Mouse (Mus musculus): Measurements from ENCODE around the gene Cldn18. TPM values are rescaled to one million over a fixed set of nuclear protein-coding genes. Genes with fewer than 3 reads are reported as not detected.
A peak's percentile ranks its signal among the peaks of the same experiment; 100 is the strongest.

The Cldn18 gene
- polyA plus RNA-seq, 1 experiment from 2014 or later: 6.1 TPM

GRCm38 (mm10) chr9:99681980-99682570, 35.0 kb downstream of the Cldn18 start:
- Histone ChIP-seq H3K4me3 (peak overlapping the region; percentile 22), H3K9ac (no peak overlapping the region), H3K4me1 (replicated peaks) (peaks cover 10% of the 10 kb centered on the region; the same call in 1 of the 2 replicates), H3K27me3 (no peaks in the 10 kb centered on the region), H3K36me3 (no peaks in the 10 kb centered on the region), H3K4me2 (peak overlapping the region; percentile 58), H3K27ac (peak overlapping the region; percentile 38), H3K9me3 (replicated peaks) (no peaks in the 10 kb centered on the region)
- ATAC-seq (replicated peaks; ENCODE audit: insufficient number of reproducible peaks, insufficient read depth, low FRiP score, low read depth): peak; percentile 27; the same call in 1 of the 2 replicates
- WGBS: 38% methylated on average over 21 of the region's 21 CpGs

GRCm38 (mm10) chr9:99675714-99676113, 41.4 kb downstream of the Cldn18 start:
- Histone ChIP-seq H3K9ac (no peak overlapping the region), H3K27me3 (no peaks in the 10 kb centered on the region), H3K36me3 (no peaks in the 10 kb centered on the region), H3K4me2 (no peak overlapping the region), H3K4me1 (replicated peaks) (no peaks in the 10 kb centered on the region), H3K4me3 (no peak overlapping the region), H3K9me3 (replicated peaks) (no peaks in the 10 kb centered on the region), H3K27ac (no peak overlapping the region)
- 89% methylated on average over 3 of the region's 3 CpGs for WGBS
- ATAC-seq (replicated peaks; ENCODE audit: insufficient number of reproducible peaks, insufficient read depth, low FRiP score, low read depth): no peak

- ATAC-seq (replicated peaks; ENCODE audit: insufficient number of reproducible peaks, insufficient read depth, low FRiP score, low read depth): no peak
Observed at GRCm38 (mm10) chr9:99671603-99672002, 45.5 kb downstream of the Cldn18 start.

GRCm38 (mm10) chr9:99667596-99667995, 49.5 kb downstream of the Cldn18 start:
- H3K27ac ChIP-seq: no peak overlapping the region
- H3K4me1 ChIP-seq (replicated peaks): no peaks in the 10 kb centered on the region
- H3K36me3 ChIP-seq: peaks cover 60% of the 10 kb centered on the region
- no peak for ATAC-seq (replicated peaks; ENCODE audit: insufficient number of reproducible peaks, insufficient read depth, low FRiP score, low read depth)
- no peak overlapping the region for H3K4me2 ChIP-seq
- H3K9ac ChIP-seq: no peak overlapping the region
- H3K27me3 ChIP-seq: no peaks in the 10 kb centered on the region
- no peak overlapping the region for H3K4me3 ChIP-seq
- no peaks in the 10 kb centered on the region for H3K9me3 ChIP-seq (replicated peaks)
- 82% methylated on average over 8 of the region's 8 CpGs for WGBS

More at GRCm38 (mm10) chr9:99671603-99672002, 45.5 kb downstream of the Cldn18 start:
- 41% methylated on average over 2 of the region's 2 CpGs for WGBS
- Histone ChIP-seq H3K4me2 (no peak overlapping the region), H3K27me3 (no peaks in the 10 kb centered on the region), H3K9me3 (replicated peaks) (no peaks in the 10 kb centered on the region), H3K9ac (no peak overlapping the region), H3K27ac (no peak overlapping the region), H3K4me1 (replicated peaks) (no peaks in the 10 kb centered on the region), H3K4me3 (no peak overlapping the region), H3K36me3 (peaks cover 33% of the 10 kb centered on the region)

- no peaks in the 10 kb centered on the region for H3K27me3 ChIP-seq
- H3K9ac ChIP-seq: no peak overlapping the region
- H3K27ac ChIP-seq: no peak overlapping the region
- no peak; the same call in 1 of the 2 replicates for ATAC-seq (replicated peaks; ENCODE audit: insufficient number of reproducible peaks, insufficient read depth, low FRiP score, low read depth)
- no peak overlapping the region for H3K4me3 ChIP-seq
- H3K4me2 ChIP-seq: no peak overlapping the region
- H3K36me3 ChIP-seq: peaks cover 38% of the 10 kb centered on the region
- no peaks in the 10 kb centered on the region for H3K9me3 ChIP-seq (replicated peaks)
- 87% methylated on average over 10 of the region's 10 CpGs for WGBS
- peaks cover 5% of the 10 kb centered on the region; the same call in 1 of the 2 replicates for H3K4me1 ChIP-seq (replicated peaks)
Observed at GRCm38 (mm10) chr9:99662887-99663286, 54.2 kb downstream of the Cldn18 start.

GRCm38 (mm10) chr9:99662406-99662805, 54.7 kb downstream of the Cldn18 start:
- H3K4me2 ChIP-seq: no peak overlapping the region
- no peaks in the 10 kb centered on the region for H3K27me3 ChIP-seq
- 23% methylated on average over 7 of the region's 7 CpGs for WGBS
- no peak overlapping the region for H3K9ac ChIP-seq
- no peak for ATAC-seq (replicated peaks; ENCODE audit: insufficient number of reproducible peaks, insufficient read depth, low FRiP score, low read depth)
- no peak overlapping the region for H3K4me3 ChIP-seq
- H3K9me3 ChIP-seq (replicated peaks): no peaks in the 10 kb centered on the region
- peaks cover 5% of the 10 kb centered on the region; the same call in 1 of the 2 replicates for H3K4me1 ChIP-seq (replicated peaks)
- peaks cover 33% of the 10 kb centered on the region for H3K36me3 ChIP-seq
- peak overlapping the region; percentile 48; the same call in 1 of the 2 replicates for H3K27ac ChIP-seq

- Histone ChIP-seq H3K27ac (peak overlapping the region; percentile 48; the same call in 1 of the 2 replicates), H3K4me1 (replicated peaks) (peaks cover 5% of the 10 kb centered on the region; the same call in 1 of the 2 replicates), H3K4me3 (no peak overlapping the region), H3K4me2 (no peak overlapping the region), H3K9me3 (replicated peaks) (no peaks in the 10 kb centered on the region), H3K9ac (no peak overlapping the region), H3K27me3 (no peaks in the 10 kb centered on the region), H3K36me3 (peaks cover 33% of the 10 kb centered on the region)
- no peak for ATAC-seq (replicated peaks; ENCODE audit: insufficient number of reproducible peaks, insufficient read depth, low FRiP score, low read depth)
- 71% methylated on average over 16 of the region's 16 CpGs for WGBS
Observed at GRCm38 (mm10) chr9:99661606-99662166, 55.4 kb downstream of the Cldn18 start.

- Histone ChIP-seq H3K4me3 (no peak overlapping the region), H3K27ac (no peak overlapping the region), H3K27me3 (no peaks in the 10 kb centered on the region), H3K4me1 (replicated peaks) (peaks cover 5% of the 10 kb centered on the region; the same call in 1 of the 2 replicates), H3K36me3 (peaks cover 33% of the 10 kb centered on the region), H3K9me3 (replicated peaks) (no peaks in the 10 kb centered on the region), H3K4me2 (no peak overlapping the region), H3K9ac (no peak overlapping the region)
- WGBS: 59% methylated on average over 10 of the region's 10 CpGs
- ATAC-seq (replicated peaks; ENCODE audit: insufficient number of reproducible peaks, insufficient read depth, low FRiP score, low read depth): no peak
Observed at GRCm38 (mm10) chr9:99660756-99661155, 56.3 kb downstream of the Cldn18 start.

GRCm38 (mm10) chr9:99646102-99646501, 71.0 kb downstream of the Cldn18 start:
- no peaks in the 10 kb centered on the region for H3K9me3 ChIP-seq (replicated peaks)
- H3K27me3 ChIP-seq: no peaks in the 10 kb centered on the region
- peaks cover 48% of the 10 kb centered on the region for H3K36me3 ChIP-seq
- no peak overlapping the region for H3K9ac ChIP-seq
- no peak for ATAC-seq (replicated peaks; ENCODE audit: insufficient number of reproducible peaks, insufficient read depth, low FRiP score, low read depth)
- no peaks in the 10 kb centered on the region for H3K4me1 ChIP-seq (replicated peaks)
- no peak overlapping the region for H3K4me3 ChIP-seq
- H3K4me2 ChIP-seq: no peak overlapping the region
- H3K27ac ChIP-seq: no peak overlapping the region
- WGBS: 85% methylated on average over 6 of the region's 6 CpGs

GRCm38 (mm10) chr9:99645416-99645815, 71.7 kb downstream of the Cldn18 start:
- Histone ChIP-seq H3K27me3 (no peaks in the 10 kb centered on the region), H3K4me3 (no peak overlapping the region), H3K9me3 (replicated peaks) (no peaks in the 10 kb centered on the region), H3K36me3 (peaks cover 41% of the 10 kb centered on the region), H3K27ac (no peak overlapping the region), H3K9ac (no peak overlapping the region), H3K4me1 (replicated peaks) (no peaks in the 10 kb centered on the region), H3K4me2 (no peak overlapping the region)
- ATAC-seq (replicated peaks; ENCODE audit: insufficient number of reproducible peaks, insufficient read depth, low FRiP score, low read depth): no peak
- 88% methylated on average over 6 of the region's 6 CpGs for WGBS

GRCm38 (mm10) chr9:99639957-99640356, 77.1 kb downstream of the Cldn18 start:
- no peak overlapping the region for H3K9ac ChIP-seq
- H3K27me3 ChIP-seq: no peaks in the 10 kb centered on the region
- no peak overlapping the region for H3K27ac ChIP-seq
- H3K36me3 ChIP-seq: peaks cover 42% of the 10 kb centered on the region
- no peak overlapping the region for H3K4me2 ChIP-seq
- H3K4me1 ChIP-seq (replicated peaks): no peaks in the 10 kb centered on the region
- H3K9me3 ChIP-seq (replicated peaks): no peaks in the 10 kb centered on the region
- no peak for ATAC-seq (replicated peaks; ENCODE audit: insufficient number of reproducible peaks, insufficient read depth, low FRiP score, low read depth)
- no peak overlapping the region for H3K4me3 ChIP-seq
- WGBS: 90% methylated on average over 5 of the region's 5 CpGs

All from heart, embryonic 15.5 days (tissue).